8 mouse cellular contexts compared by ENCODE assay signal in genomic region chr19:43959162-43959561, GRCm38 (mm10). TPM values are rescaled to one million over a fixed set of nuclear protein-coding genes. Genes with fewer than 3 reads are reported as not detected.
DNase-seq lines count a peak whose midpoint lies in the region; ATAC-seq and TF ChIP-seq lines count a peak whose summit lies in the region.
"Had no signal": no experiment of that assay in that cellular context is flagged by ENCODE, and none has a peak within 500 bp of the region (broad histone marks: within the 10 kb centered on the region; RNA-seq: fewer than 3 reads in every experiment).

No protein-coding gene starts in this region.

- no peaks in the 10 kb centered on the region for H3K4me1 ChIP-seq in spleen, adult 2 months (ENCODE audit: control insufficient read depth, insufficient read depth, insufficient read length)

- H3K4me3 ChIP-seq in spleen, adult 2 months (ENCODE audit: extremely low read depth, insufficient read depth, insufficient read length), result no peak overlapping the region
- H3K4me3 ChIP-seq: limb, embryonic 15.5 days had no signal

- TF ChIP-seq POLR2A in spleen, adult 2 months (IDR thresholded peaks at IDR 0.05; ENCODE audit: low read depth, low read length), result no peak

- H3K36me3 ChIP-seq in spleen, adult 2 months (ENCODE audit: control insufficient read depth, insufficient read depth, low read length), result no peaks in the 10 kb centered on the region
- H3K36me3 ChIP-seq: limb, embryonic 15.5 days had no signal

- DNase-seq in NIH3T3 (ENCODE audit: low read depth), result peak; percentile 82
- peak; percentile 80 for DNase-seq in brain, adult 2 months (ENCODE audit: low read depth, low spot score)
- DNase-seq in heart, postnatal 4 days, result peak; percentile 81
- DNase-seq in layer of hippocampus, postnatal 14 days (ENCODE audit: low spot score in 2 of 2), result peak; percentile 62 to 65
- peak; percentile 12 to 51 for DNase-seq in spleen, adult 2 months (ENCODE audit: low read depth in 1 of 2, low spot score in 2 of 2)

- TF ChIP-seq CTCF in spleen, adult 2 months (IDR thresholded peaks at IDR 0.05; ENCODE audit: extremely low read depth, insufficient read depth, insufficient read length, insufficient replicate concordance), result peak; percentile 77; the same call in 1 of the 2 replicates

- ATAC-seq in erythroblast, adult 5-6 weeks (replicated peaks; ENCODE audit: low FRiP score, poor library complexity, severe bottlenecking), result peak; percentile 85
- ATAC-seq in megakaryocyte, adult 5-6 weeks (ENCODE audit: poor library complexity, severe bottlenecking), result peak; percentile 94

- no peaks in the 10 kb centered on the region for H3K27me3 ChIP-seq in spleen, adult 2 months (ENCODE audit: control insufficient read depth, insufficient read depth, low read length)
- H3K27me3 ChIP-seq: limb, embryonic 15.5 days had no signal

- H3K27ac ChIP-seq in spleen, adult 2 months (ENCODE audit: insufficient read depth, low read length), result no peak overlapping the region
- H3K27ac ChIP-seq: limb, embryonic 15.5 days had no signal

- WGBS in spleen, adult 2 months, result 29% methylated on average over 2 of the region's 2 CpGs

RNA-seq across cellular contexts. Expression of gene Dnmbp, which starts 19.2 kb away (rescaled TPM):
- total RNA-seq in erythroblast, adult 5-6 weeks (2015; ENCODE audit: low replicate concordance), result 1.3 and 3.7 TPM in 2 replicates
- 1.4 and 2.0 TPM in 2 replicates for total RNA-seq in erythroblast, adult 5-6 weeks (2017; ENCODE audit: low replicate concordance)
- 10 to 100 TPM; 12.5 to 13.6 TPM for total RNA-seq in heart, postnatal 4 days (2021)
- 10 to 100 TPM in 1 of 2 experiments, 1 to 10 TPM in 1; 9.5 to 10.3 TPM for total RNA-seq in layer of hippocampus, postnatal 14 days (2021)
- 5.4 and 7.2 TPM in 2 replicates for total RNA-seq in megakaryocyte, adult 5-6 weeks (2015)
- 9.7 and 11.1 TPM in 2 replicates for total RNA-seq in megakaryocyte, adult 5-6 weeks (2017)
- 8.9 and 9.9 TPM in 2 replicates for polyA plus RNA-seq in spleen, adult 2 months (2012; rRNA removed)

RNA-seq across cellular contexts. Expression of gene Cpn1, which starts 27.2 kb away (rescaled TPM):
- total RNA-seq in erythroblast, adult 5-6 weeks (2015; ENCODE audit: low replicate concordance), result not detected in 2 replicates
- not detected in 2 replicates for total RNA-seq in erythroblast, adult 5-6 weeks (2017; ENCODE audit: low replicate concordance)
- total RNA-seq in heart, postnatal 4 days (2021), result not detected
- total RNA-seq in layer of hippocampus, postnatal 14 days (2021), result under 1 TPM in 1 of 2 experiments, not detected in 1; 0.39 TPM
- 0.16 TPM in 1 of 2 replicates, not detected in the other for total RNA-seq in megakaryocyte, adult 5-6 weeks (2015)
- total RNA-seq in megakaryocyte, adult 5-6 weeks (2017), result 0.20 and 0.77 TPM in 2 replicates
- polyA plus RNA-seq in spleen, adult 2 months (2012; rRNA removed), result 1.4 and 1.7 TPM in 2 replicates

Comparison
In these comparisons a context has a peak if more than half of its experiments do, and no peak if none do; other contexts are left out.
1. DNase-seq: peak in every context shown above with its lines; median percentile 82 in NIH3T3; 81 in heart, postnatal 4 days; 80 in brain, adult 2 months; 64 in layer of hippocampus, postnatal 14 days; 32 in spleen, adult 2 months.